Mouse (Mus musculus) bone marrow, adult 2 months (tissue): ENCODE data around the gene Samd13. TPM values are rescaled to one million over a fixed set of nuclear protein-coding genes. Genes with fewer than 3 reads are reported as not detected.

Experiments used
- H3K27ac ChIP-seq: fragments of 200-500 bp; 2 replicates; pipeline ENCODE4 v1.5.1; 2012; ENCODE audit warnings: low read depth, mild to moderate bottlenecking, control low read depth, inconsistent platforms, low read length; ENCODE audit not compliant: control insufficient read depth, poor library complexity, insufficient read depth
- H3K4me1 ChIP-seq: fragments of 200-500 bp; 2 replicates; pipeline ENCODE4 v1.6.1; 2011; ENCODE audit warnings: low read length; ENCODE audit not compliant: control insufficient read depth, insufficient read depth
- H3K4me3 ChIP-seq: fragments of 200-500 bp; replicated peaks from 2 replicates; pipeline ENCODE3; 2011; ENCODE audit warnings: mild to moderate bottlenecking, low read depth, low read length, control low read depth; ENCODE audit not compliant: control insufficient read depth
- CTCF ChIP-seq: fragments of 200-500 bp; IDR thresholded peaks from 2 replicates; pipeline ENCODE4 v1.5.1; 2011; ENCODE audit warnings: low read length, control low read depth; ENCODE audit not compliant: control insufficient read depth, insufficient read depth
- POLR2A ChIP-seq: fragments of 200-500 bp; IDR thresholded peaks from 2 replicates; pipeline ENCODE4 v1.6.1; 2011; ENCODE audit warnings: low read depth, mild to moderate bottlenecking, control low read depth, low read length, borderline replicate concordance; ENCODE audit not compliant: control insufficient read depth
- WGBS: fragments of 180-500 bp; shearing (Covaris S2); methylation state at CpG from one replicate; pipeline ENCODE4 v1.1.7; 2018; 5-methylcytosine and 5-hydroxymethylcytosine counted together
- polyA plus RNA-seq: library from polyadenylated mRNA; stranded (reverse); fragments of >200 nt; gene quantifications from 2 replicates; pipeline ENCODE4 v1.2.4, GENCODE M21; 2011; ENCODE audit warnings: low replicate concordance; ENCODE audit not compliant: missing spikeins, insufficient read depth, insufficient read length

Samd13 gene
- polyA plus RNA-seq, 1 experiment: not detected

DNA sequence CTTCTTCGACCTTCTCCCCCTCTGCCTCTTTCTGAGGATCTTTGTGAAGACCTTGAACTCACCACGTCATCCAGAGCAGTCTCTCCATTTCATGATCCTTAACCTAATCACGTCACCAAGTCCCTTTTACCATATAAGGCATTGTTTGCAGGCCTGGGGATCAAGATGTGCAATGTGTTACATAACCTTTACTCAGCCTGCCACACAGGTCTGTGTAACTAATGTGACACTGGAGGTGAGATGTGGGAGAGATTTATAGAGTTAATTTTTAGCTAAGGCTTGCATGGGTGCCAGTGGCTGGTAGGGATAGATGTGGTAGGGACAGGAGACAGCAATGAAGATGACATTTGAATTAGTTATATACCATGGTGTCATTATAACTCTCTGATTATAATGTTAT, 23.0 kb upstream of the Samd13 start:
- no peak for TF ChIP-seq POLR2A
- TF ChIP-seq CTCF: no peak
- Histone ChIP-seq H3K27ac (no peak overlapping the region), H3K4me3 (no peak overlapping the region), H3K4me1 (no peaks in the 10 kb centered on the region; the same call in 1 of the 2 replicates)
- 61% methylated on average over 3 of the region's 3 CpGs for WGBS

GRCm38 (mm10) chr3:146704099-146704498, 18.7 kb upstream of the Samd13 start:
- Histone ChIP-seq H3K4me3 (no peak overlapping the region), H3K27ac (no peak overlapping the region), H3K4me1 (peaks cover 3% of the 10 kb centered on the region)
- WGBS: 82% methylated on average over 4 of the region's 4 CpGs
- no peak for TF ChIP-seq CTCF
- no peak for TF ChIP-seq POLR2A

GRCm38 (mm10) chr3:146700051-146700450, 14.7 kb upstream of the Samd13 start:
- H3K27ac ChIP-seq: no peak overlapping the region
- WGBS: 68% methylated on average over 11 of the region's 11 CpGs

GRCm38 (mm10) chr3:146698982-146699381, 13.6 kb upstream of the Samd13 start:
- Histone ChIP-seq H3K27ac (no peak overlapping the region), H3K4me3 (no peak overlapping the region), H3K4me1 (peaks cover 3% of the 10 kb centered on the region)
- WGBS: 63% methylated on average over 11 of the region's 11 CpGs
- TF ChIP-seq POLR2A: no peak
- TF ChIP-seq CTCF: no peak

More at GRCm38 (mm10) chr3:146700051-146700450, 14.7 kb upstream of the Samd13 start:
- TF ChIP-seq POLR2A: no peak
- TF ChIP-seq CTCF: no peak
- peaks cover 3% of the 10 kb centered on the region for H3K4me1 ChIP-seq
- H3K4me3 ChIP-seq: no peak overlapping the region

GRCm38 (mm10) chr3:146692547-146692946, 7.2 kb upstream of the Samd13 start:
- WGBS: 41% methylated on average over 5 of the region's 5 CpGs
- H3K27ac ChIP-seq: no peak overlapping the region
- H3K4me1 ChIP-seq: no peaks in the 10 kb centered on the region; the same call in 1 of the 2 replicates
- TF ChIP-seq POLR2A (no peak), CTCF (no peak)
- no peak overlapping the region for H3K4me3 ChIP-seq

DNA sequence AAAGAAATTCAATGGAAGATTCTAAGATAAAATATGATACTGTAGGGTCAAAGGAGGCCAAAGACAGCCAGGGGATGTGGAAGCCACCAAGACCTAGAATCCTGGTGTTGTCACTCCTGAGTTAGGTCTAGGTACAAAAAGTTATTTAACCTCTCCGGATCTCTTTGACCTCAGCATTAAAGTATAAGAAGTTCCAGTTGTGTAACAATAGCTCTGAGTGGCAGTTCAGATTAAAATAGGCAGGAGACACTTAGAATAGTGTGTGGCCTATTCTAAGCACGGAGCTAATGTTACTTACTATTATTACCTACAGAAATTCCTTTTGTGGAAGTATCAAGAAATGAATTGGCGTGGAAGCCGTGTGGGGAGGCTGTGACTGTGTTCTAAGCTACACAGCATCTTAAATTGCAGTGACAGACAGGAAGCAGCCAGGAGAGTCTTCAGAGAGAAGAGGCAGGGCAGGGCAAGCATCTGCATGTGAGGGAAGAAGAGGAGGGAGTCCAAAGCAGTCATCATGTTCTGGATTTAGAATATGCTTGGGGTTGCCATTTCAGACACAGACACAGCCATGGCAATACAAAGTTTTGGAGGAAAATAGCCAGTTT, 1.8 kb upstream of the Samd13 start:
- no peak overlapping the region for H3K4me3 ChIP-seq
- TF ChIP-seq POLR2A (no peak), CTCF (no peak)
- no peak overlapping the region for H3K27ac ChIP-seq
- 44% methylated on average over 4 of the region's 4 CpGs for WGBS
- peaks cover 2% of the 10 kb centered on the region for H3K4me1 ChIP-seq

- no peak for TF ChIP-seq CTCF
- TF ChIP-seq POLR2A: no peak
- 46% methylated on average over 8 of the region's 8 CpGs for WGBS
- no peak overlapping the region for H3K27ac ChIP-seq
Measured at GRCm38 (mm10) chr3:146686428-146686827, 1.0 kb upstream of the Samd13 start.

DNA sequence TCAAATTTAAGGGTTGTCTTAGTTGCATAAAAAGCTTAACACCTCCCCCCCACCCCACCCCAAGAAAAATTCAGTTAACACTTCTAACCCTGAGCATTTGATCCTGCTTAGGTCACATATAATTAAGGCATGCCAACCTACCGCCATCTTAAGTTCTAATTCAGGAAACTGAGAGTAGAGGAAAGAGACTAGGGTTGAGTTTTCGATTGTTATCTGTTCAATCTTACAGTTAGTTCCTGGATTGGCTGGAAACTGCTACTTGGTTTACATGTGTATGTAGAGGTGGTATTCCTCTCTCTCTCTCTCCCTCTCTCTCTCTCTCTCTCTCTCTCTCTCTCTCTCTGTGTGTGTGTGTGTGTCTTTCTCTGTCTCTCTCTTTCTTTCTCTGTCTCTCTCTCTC, 2.3 kb downstream of the Samd13 start:
- peaks cover 2% of the 10 kb centered on the region for H3K4me1 ChIP-seq
- H3K4me3 ChIP-seq: no peak overlapping the region
- WGBS: 36% methylated on average over 2 of the region's 2 CpGs
- TF ChIP-seq CTCF: no peak
- TF ChIP-seq POLR2A: no peak
- H3K27ac ChIP-seq: no peak overlapping the region

More at GRCm38 (mm10) chr3:146686428-146686827, 1.0 kb upstream of the Samd13 start:
- Histone ChIP-seq H3K4me1 (peaks cover 2% of the 10 kb centered on the region), H3K4me3 (no peak overlapping the region)

- TF ChIP-seq CTCF (no peak), POLR2A (no peak)
- no peak overlapping the region for H3K27ac ChIP-seq
- WGBS: 3% methylated on average over 13 of the region's 13 CpGs
- peak overlapping the region; percentile 42 for H3K4me3 ChIP-seq
- H3K4me1 ChIP-seq: peaks cover 2% of the 10 kb centered on the region
Measured at GRCm38 (mm10) chr3:146682140-146682651, 3.2 kb downstream of the Samd13 start.
